Mouse (Mus musculus) adrenal gland, adult 10 weeks (tissue): ENCODE results near the gene Olfr152. TPM values are rescaled to one million over a fixed set of nuclear protein-coding genes. Genes with fewer than 3 reads are reported as not detected.

ENCODE experiments used
- polyA plus RNA-seq: library from polyadenylated mRNA; stranded (reverse); fragments of 350-450 nt; fragmentation: Illumina TruSeq; extraction: RNeasy Lipid Tissue Mini Kit (QIAGEN cat#74804); gene quantifications from one replicate; pipeline ENCODE4 v1.2.3, GENCODE M21; 2014; ENCODE audit warnings: low read depth, low replicate concordance

The Olfr152 gene
- polyA plus RNA-seq: not detected

DNA sequence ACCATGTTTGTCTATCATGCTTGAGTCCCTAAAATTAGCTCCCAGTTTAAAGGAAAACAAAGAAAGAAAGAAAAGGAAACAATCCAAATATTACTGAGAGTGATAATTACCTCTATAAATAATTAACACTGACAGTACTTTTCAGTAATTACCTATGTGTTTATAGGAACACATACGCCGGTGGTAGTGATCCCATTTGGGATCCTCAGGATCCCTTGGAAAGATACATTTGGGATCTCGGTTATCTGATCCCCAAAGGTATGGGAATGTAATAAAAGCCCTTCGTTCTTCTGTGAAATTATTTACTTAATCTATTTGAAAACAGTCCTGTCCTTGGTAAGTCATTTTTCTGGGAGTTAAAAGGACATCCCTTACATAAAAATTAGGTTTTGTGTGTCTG is at the start of gene Olfr152:
Gene Olfr152 (plus strand): TSS at position 301 of the 400 bp plus-strand sequence.

DNA sequence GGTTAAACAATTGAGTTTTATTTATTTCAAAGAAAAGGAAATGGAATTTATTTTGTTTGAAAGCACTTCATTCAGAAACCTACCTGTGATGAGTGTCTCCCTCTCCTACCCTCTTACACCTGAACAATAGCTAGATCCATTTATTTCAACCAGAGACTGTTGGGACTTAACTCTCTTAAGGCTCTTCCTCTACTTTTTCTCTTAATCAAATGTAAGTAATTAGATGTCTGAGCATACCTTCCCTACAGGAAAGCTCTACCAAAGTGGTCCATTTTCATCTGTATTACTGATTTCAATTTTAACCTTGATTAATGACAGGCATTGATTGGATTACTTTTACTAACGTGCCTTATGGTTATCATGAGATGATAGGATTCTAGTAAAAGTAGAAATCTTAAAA is 39.4 kb upstream of the Olfr152 start, which contains the start of gene Olfr1138:
Gene Olfr1138 (minus strand): TSS at position 101 of the 400 bp plus-strand sequence.

GRCm38 (mm10) chr2:87743452-87743851 is 35.8 kb upstream of the Olfr152 start, which contains the start of gene Olfr1140:
Gene Olfr1140 (plus strand): TSS chr2:87743752.

GRCm38 (mm10) chr2:87753891-87754290 is 25.4 kb upstream of the Olfr152 start, which contains the start of gene Olfr1141:
Gene Olfr1141 (minus strand): TSS chr2:87753991.

GRCm38 (mm10) chr2:87800292-87800691 is 21.0 kb downstream of the Olfr152 start, which contains the start of gene Olfr1143:
Gene Olfr1143 (plus strand): TSS chr2:87800592.

GRCm38 (mm10) chr2:87809522-87809921 is 30.2 kb downstream of the Olfr152 start, which contains the start of gene Olfr1145:
Gene Olfr1145 (plus strand): TSS chr2:87809822.

DNA sequence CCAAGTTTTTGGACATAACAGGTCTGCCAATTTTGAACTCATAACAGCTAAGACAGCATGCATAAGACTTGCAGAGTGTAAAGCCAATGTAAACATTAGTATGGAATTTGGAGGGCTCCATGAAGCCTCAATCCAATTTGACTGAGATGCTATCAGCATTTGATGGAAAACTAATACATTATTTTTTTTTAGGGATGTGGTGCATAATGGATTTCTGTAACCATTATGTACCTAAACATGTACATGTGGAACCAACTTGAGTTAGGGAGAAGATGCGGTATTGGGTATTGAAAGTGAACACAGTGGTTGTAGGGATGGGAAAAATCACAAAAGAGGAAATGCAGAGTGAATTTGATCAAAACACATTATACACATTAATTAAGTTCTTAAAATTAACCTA is 51.0 kb downstream of the Olfr152 start, which contains the start of gene Olfr1148:
Gene Olfr1148 (plus strand): TSS at position 301 of the 400 bp plus-strand sequence.

Other genes starting within 250 kb of the Olfr152 start
- not detected for gene Olfr153, start 247.7 kb upstream of the Olfr152 start, polyA plus RNA-seq
- gene Olfr1128, start 233.9 kb upstream of the Olfr152 start, polyA plus RNA-seq: not detected
- gene Olfr1129, start 205.6 kb upstream of the Olfr152 start, polyA plus RNA-seq: not detected
- not detected for gene Olfr1130, start 173.3 kb upstream of the Olfr152 start, polyA plus RNA-seq
- gene Olfr1131, start 152.4 kb upstream of the Olfr152 start, polyA plus RNA-seq: not detected
- gene Olfr1132, start 141.9 kb upstream of the Olfr152 start, polyA plus RNA-seq: not detected
- not detected for gene Olfr1133, start 132.1 kb upstream of the Olfr152 start, polyA plus RNA-seq
- gene Olfr1134, start 121.0 kb upstream of the Olfr152 start, polyA plus RNA-seq: not detected
- not detected for gene Olfr1135, start 105.8 kb upstream of the Olfr152 start, polyA plus RNA-seq
- gene Olfr1136, start 85.5 kb upstream of the Olfr152 start, polyA plus RNA-seq: not detected
- gene Olfr1137, start 66.3 kb upstream of the Olfr152 start, polyA plus RNA-seq: not detected
- not detected for gene Olfr1138, start 39.5 kb upstream of the Olfr152 start, polyA plus RNA-seq
- gene Olfr1140, start 35.7 kb upstream of the Olfr152 start, polyA plus RNA-seq: not detected
- not detected for gene Olfr1141, start 25.5 kb upstream of the Olfr152 start, polyA plus RNA-seq
- gene Olfr1143, start 21.1 kb downstream of the Olfr152 start, polyA plus RNA-seq: not detected
- not detected for gene Olfr1145, start 30.3 kb downstream of the Olfr152 start, polyA plus RNA-seq
- not detected for gene Olfr1148, start 51.0 kb downstream of the Olfr152 start, polyA plus RNA-seq
- gene Olfr1150-ps1, start 64.5 kb downstream of the Olfr152 start, polyA plus RNA-seq: not detected
- gene Olfr1151, start 76.4 kb downstream of the Olfr152 start, polyA plus RNA-seq: not detected
- not detected for gene Olfr1152, start 87.0 kb downstream of the Olfr152 start, polyA plus RNA-seq
- gene Olfr1153, start 115.5 kb downstream of the Olfr152 start, polyA plus RNA-seq: not detected
- not detected for gene Olfr1154, start 125.7 kb downstream of the Olfr152 start, polyA plus RNA-seq
- not detected for gene Olfr1155, start 165.7 kb downstream of the Olfr152 start, polyA plus RNA-seq
- gene Olfr1156, start 173.6 kb downstream of the Olfr152 start, polyA plus RNA-seq: not detected
- not detected for gene Olfr1157, start 188.8 kb downstream of the Olfr152 start, polyA plus RNA-seq
- not detected for gene Olfr74, start 195.2 kb downstream of the Olfr152 start, polyA plus RNA-seq
- gene Olfr1158, start 210.6 kb downstream of the Olfr152 start, polyA plus RNA-seq: not detected
- gene Olfr1160, start 228.8 kb downstream of the Olfr152 start, polyA plus RNA-seq: not detected
- not detected for gene Olfr1161, start 243.3 kb downstream of the Olfr152 start, polyA plus RNA-seq